Mouse (Mus musculus) CH12F3 (cell line): Measurements from ENCODE around the gene Afap1.

Source experiments
- in situ Hi-C: fragments of 300-500 bp; cut with MboI; formaldehyde crosslinking; loops from 2 replicates; pipeline ENCODE4 v1.14.3; 2020; ENCODE audit warnings: low sequenced_read_pairs

The Afap1 gene

DNA sequence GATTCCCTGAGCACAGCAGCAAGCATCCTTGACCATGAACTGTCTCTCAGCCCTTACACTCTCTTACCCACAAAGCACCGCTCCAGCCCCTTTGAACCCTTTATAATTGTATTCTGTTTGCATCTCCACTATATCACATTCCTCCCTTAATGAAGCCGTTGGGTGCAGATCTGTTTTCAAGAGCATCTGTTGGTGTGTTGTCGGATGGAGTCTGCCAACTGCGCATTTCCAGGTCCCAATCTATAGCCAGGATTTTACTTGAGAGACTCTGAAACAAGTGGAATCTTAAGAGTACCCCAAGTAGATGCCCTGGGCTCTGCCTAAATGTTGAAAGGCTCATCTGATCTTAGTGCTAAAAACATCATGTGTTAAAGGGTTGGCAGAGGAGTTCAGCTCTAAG is 3.4 kb downstream of the Afap1 start:
- in situ Hi-C loops: no loop called here

DNA sequence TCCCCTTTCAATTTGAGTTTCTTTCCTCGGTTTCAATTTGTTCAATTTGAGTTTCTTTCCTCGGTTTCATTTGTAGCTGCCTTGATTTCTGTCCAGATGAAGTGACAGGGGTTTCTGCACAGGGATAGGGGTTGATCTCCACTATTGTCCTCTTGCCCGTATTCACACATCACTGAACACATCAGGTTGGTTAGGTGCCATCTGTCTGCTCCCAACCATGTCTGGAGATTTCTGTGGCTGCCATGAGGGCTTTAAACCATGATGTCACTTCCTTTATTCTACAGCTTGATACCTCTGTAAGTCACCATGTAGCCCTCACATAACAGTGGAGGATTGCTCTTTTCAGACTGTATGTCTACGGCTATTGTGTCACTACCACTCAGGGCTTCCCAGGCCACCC is 4.0 kb downstream of the Afap1 start:
- in situ Hi-C loops: no loop called here

DNA sequence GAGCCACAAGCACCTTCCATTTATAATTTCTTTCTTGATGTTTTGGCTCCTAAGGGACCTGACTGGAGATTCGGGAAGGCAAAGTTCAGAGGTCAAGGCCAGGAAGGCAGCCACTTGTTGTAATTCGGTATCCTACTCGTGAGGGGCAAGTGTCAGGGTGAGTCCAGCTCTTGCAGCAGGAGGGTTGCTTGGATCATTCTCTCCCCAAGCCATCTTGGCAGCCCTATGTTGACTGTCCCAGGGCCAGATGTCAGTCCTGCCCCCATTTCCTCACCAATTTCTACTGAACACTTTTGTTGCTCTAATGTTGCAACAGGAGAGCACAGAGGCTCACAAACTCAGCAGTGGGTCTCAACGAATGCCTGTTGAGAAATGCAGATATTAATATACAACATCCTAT is 5.0 kb downstream of the Afap1 start:
- in situ Hi-C loops: no loop called here

- in situ Hi-C loops: no loop called here
Observed at GRCm38 (mm10) chr5:35898994-35899393, 5.9 kb downstream of the Afap1 start.

- in situ Hi-C loops: no loop called here
Observed at GRCm38 (mm10) chr5:35900401-35901225, 7.5 kb downstream of the Afap1 start.

- in situ Hi-C loops: no loop called here
Observed at GRCm38 (mm10) chr5:35901226-35901809, 8.2 kb downstream of the Afap1 start.

DNA sequence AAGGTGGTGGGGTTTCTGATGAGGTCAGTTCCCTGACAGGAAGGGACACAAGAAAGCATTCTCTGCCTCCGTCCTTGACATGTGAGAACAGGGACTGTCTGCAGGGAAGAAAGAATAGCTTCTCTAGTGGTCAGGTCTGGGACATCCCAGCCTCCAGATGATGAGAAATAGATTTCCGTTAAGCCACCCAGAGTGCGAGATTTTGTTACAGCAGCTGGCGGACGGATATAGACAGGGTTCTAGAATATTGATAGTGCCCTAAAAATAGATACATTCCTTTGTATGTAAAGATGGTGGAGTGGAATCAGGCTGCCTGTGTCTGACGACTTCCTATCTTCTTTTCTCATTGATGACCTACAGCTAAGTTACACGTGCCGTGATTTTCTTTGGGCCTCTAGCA is 10.3 kb downstream of the Afap1 start:
- in situ Hi-C loops: no loop called here

DNA sequence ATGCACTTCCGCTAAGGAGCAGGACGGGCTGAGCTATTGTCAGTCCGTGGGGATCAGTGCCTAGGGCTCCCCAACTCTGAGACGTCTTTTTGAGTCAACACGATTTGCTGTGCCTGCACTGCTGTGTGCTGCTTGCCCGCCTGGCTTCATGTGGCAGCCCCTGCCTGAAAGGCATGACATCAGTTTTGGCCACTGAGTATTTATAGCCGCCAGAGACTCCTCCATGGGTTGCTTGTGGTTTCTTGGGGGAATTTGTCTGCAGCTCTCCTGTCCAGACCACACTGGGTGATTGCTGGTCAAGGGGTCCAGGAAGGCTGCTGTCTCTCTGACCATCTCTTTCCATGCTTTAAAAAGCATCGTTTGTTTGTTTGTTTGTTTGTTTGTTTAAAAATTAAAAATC is 12.2 kb downstream of the Afap1 start:
- in situ Hi-C loops: no loop called here

- in situ Hi-C loops: no loop called here
Observed at GRCm38 (mm10) chr5:35907090-35907489, 14.0 kb downstream of the Afap1 start.

DNA sequence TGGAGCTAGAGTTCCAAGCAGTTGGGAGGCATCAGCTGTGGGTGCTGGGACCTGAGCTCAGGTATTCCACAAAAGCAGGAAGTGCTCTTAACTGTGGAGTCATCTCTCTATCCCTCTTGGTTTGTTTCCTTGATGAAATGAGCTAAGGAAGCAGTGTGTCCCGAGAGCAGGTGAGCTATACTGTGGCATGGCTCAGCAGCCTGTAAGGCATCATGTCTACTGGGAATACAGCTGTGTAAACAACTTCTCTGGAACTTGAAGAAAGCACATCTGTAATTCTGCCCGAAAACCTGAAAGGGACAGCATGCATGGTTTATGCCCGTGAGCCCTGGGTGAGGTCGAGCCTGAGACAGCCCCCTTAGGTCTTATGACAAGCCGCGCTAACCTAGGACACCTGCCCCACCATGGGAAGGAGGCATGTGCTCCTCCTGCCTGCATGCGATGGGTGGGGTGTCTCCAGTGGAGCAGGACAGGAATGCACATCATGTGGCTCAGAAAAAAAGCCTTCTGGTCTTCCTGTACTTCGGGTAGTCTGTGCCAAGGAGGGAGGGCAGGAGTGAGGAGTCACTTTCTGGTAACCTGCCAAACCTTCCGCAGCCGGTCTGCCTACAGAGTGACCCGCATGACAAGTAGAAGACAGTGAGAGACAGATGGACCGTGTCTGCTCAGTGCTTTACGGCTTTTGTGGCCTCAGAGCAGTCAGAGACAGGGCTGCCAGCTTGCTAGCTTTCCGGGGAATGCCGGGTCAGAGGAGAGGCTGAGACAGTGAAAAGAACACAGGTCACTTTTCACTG is 14.7 kb downstream of the Afap1 start:
- in situ Hi-C loops: no loop called here

GRCm38 (mm10) chr5:35908626-35909443 is 15.7 kb downstream of the Afap1 start:
- in situ Hi-C loops: no loop called here

DNA sequence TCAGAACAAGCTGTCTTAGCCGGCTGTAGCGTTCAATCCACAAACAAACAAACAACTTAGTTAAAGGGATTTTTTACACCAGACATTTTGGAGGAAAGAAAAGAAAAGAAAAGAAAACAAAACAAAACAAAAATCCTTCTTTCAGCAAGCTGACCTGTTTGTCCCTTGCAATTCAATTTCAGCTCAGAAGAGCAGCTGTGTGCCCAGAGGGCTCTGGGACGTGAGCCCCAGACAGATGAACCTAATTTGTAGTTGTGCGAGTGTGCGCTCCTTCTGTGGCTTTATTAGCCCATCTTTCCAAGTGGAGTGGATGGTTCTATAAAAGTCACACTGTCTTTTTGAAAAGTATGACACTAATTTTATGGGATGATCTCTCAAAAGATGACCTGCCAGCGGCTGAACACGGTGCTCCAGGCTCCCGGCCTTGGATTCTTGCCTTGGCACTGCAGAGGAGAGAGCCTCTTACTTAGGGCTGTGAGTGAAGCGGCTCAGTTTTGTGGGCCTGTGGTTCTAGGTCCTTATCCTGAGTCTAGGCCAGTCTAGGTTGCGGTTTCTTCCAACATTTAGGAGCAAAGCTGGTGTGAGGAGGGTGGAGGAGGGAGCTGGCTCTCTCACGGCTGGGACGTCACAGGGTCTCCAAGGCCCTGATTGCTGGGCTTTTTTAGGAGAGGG is 22.6 kb downstream of the Afap1 start:
- in situ Hi-C loops: no loop called here

DNA sequence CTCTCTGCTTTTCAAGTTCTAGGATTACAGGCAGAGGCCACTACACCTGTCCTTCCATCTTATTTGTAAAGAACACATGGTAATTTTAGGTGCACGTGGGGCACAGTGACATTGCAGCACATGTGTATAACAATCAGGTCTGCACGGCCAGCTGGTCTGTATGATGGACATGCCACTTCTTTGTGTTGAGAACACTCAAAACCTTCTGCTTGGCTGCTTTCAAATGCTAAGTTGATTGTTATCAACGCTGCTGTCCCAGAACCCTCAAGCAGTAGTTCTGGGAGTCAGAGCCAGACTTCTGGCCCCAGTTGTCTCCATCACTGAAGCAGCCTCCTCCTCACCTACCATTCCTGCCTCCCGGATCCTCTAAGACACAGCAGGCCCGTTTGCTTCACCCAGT is 23.5 kb downstream of the Afap1 start:
- in situ Hi-C loops: no loop called here

DNA sequence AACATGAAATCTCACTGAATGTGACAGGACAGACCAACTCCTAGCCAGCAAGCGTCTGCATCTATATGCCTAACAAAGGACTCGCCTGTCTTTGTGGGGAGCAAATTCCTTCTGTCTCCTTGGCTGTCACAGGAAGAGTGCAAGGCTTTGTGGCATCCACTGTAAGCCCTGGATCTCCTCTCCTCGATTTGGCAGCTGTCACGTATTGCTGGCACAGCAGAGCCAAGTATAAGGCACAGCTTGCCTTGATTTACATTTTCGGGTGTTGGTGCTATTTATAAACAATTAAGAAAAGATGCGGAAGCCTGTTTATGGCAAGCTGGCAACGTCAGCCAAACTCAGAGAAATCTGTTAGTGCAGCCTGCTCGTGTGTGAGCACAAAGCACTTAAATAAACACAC is 25.3 kb downstream of the Afap1 start:
- in situ Hi-C loops: no loop called here

GRCm38 (mm10) chr5:35920076-35920475 is 27.0 kb downstream of the Afap1 start:
- in situ Hi-C loops: no loop called here

DNA sequence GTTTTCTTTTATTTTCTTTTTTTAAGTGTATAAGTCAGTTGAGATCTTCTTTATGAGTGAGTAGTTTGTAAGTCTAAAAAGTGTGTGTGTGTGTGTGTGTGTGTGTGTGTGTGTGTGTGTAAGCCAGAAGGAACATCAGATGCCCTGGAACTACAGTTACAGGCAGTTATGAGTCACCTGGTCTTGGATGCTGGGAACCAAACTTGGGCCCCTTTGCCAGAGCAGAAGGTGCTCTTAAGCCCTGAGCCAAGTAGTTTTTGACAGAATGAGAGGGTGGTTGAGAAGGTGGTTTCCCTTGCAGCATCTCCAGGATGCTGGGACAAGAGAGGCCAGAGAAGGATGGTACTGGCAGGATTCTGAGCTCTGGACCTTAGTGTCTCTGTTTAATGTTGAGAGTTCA is 27.4 kb downstream of the Afap1 start:
- in situ Hi-C loops: no loop called here

GRCm38 (mm10) chr5:35921141-35921540 is 28.0 kb downstream of the Afap1 start:
- in situ Hi-C loops: no loop called here

GRCm38 (mm10) chr5:35921595-35922254 is 28.6 kb downstream of the Afap1 start:
- in situ Hi-C loops: no loop called here

DNA sequence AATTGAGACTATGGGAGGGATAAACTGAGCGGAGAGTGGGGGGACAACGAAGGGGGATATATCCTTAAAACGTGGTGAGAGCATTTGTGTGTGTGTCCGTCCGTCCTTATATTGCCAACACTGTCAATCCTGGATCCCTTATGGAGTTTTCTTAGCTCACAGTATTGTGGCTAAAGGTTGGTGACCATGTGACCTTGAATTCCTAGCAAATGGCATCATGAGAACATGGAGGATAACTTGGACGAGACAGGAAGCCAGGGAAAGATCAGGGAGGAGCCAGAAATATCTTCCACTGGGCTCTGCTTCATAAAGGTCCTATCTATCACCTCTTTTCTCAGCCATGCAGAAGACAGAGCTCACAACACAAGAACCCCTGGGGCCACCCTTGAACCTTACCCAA is 30.3 kb downstream of the Afap1 start:
- in situ Hi-C loops: no loop called here

DNA sequence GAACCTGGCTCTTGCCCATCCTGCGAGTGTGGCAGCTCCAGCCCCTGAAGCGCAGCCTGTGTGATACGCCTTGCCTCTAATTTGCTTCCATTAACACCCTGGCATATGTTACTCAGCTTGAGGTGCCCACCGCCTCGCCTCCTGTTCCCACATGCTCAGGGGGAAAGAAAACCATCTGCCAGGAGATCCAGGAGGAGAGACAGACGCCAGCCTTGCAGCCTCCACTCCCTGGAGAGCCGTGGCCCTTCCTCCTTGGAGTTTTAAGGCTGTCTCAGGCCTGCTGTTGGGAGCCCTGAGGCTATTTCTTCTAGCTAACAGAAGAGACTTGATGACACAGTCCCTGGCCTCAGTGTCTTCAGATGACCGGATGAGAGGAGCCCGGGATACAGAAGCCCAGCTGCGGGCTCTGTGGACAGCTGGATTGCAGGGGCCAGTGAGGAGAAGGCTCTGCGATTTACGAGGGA is 32.1 kb downstream of the Afap1 start:
- in situ Hi-C loops: no loop called here
